Comparison of ENCODE assay signal across 8 mouse cellular contexts in the genomic region with DNA sequence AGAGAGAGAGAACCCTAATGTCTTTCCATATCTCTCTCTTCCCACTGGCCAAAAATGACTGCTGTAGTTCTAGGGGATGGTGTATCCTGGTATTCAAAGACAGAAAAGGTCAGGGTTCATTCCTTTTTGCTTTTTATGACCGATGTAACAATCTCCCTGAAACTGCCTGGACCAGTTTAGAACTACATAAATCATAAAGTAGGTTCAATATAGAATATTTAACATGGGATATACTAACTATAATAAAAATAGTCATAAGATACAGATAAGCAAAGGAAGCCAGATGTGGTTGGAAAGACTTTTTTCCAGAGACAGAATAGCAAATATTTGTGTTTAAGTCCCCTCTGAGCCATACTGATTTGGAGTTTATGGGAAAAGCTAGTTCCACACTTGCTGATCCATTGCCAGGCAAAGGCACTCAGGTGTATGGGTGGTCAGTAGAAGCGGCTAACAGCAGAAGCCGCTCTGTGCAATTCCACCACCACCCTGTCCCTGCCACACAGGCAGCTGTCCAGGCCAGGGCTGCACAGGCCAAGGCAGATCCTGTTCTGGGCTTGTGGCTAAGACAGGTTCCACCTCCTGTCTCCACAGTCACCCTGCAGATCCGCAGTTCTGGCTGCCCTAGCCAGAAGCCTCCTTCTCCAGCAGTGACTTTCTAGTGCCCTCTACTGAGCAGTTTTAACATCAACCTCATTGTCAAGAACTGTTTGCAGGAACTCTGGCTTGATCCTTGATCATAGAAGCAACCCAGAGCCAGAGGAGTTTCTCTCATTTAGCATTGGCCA. TPM values are rescaled to one million over a fixed set of nuclear protein-coding genes. Genes with fewer than 3 reads are reported as not detected.
DNase-seq lines count a peak whose midpoint lies in the region; ATAC-seq and TF ChIP-seq lines count a peak whose summit lies in the region.

No protein-coding gene starts in this region.

- WGBS in thymus, adult 2 months, result 54% methylated on average over 4 of the region's 4 CpGs
- 56% methylated on average over 4 of the region's 4 CpGs for WGBS in midbrain, postnatal 0 days

- intact Hi-C loops in left cerebral cortex, postnatal 36 days (cut with DNase I), result loop anchor here (5.0 kb wide), 2 partner anchors 851 to 866 kb away; no protein-coding TSS in a partner anchor

- no peaks in the 10 kb centered on the region for H3K36me3 ChIP-seq in thymus, adult 2 months (ENCODE audit: control insufficient read depth, insufficient read depth, low read length)
- no peaks in the 10 kb centered on the region for H3K36me3 ChIP-seq in midbrain, postnatal 0 days (ENCODE audit: insufficient read depth, low read length)

- TF ChIP-seq CTCF in thymus, adult 2 months (IDR thresholded peaks at IDR 0.05; ENCODE audit: borderline replicate concordance, control insufficient read depth, extremely low read depth, insufficient read depth, low read length, poor library complexity), result no peak
- peak; percentile 92 for TF ChIP-seq CTCF in midbrain, postnatal 0 days (IDR thresholded peaks at IDR 0.05)

- no peak overlapping the region for H3K4me2 ChIP-seq in midbrain, postnatal 0 days (ENCODE audit: low read depth, low read length, poor library complexity, severe bottlenecking)

- no peak for TF ChIP-seq POLR2A in thymus, adult 2 months (IDR thresholded peaks at IDR 0.05; ENCODE audit: control insufficient read depth, extremely low read depth, insufficient read depth, low read length, poor library complexity)

- no peak overlapping the region for H3K4me3 ChIP-seq in thymus, adult 2 months (ENCODE audit: control insufficient read depth, insufficient read depth, low read length)
- H3K4me3 ChIP-seq in midbrain, postnatal 0 days (ENCODE audit: low read depth, low read length), result no peak overlapping the region

- peak; percentile 6 for DNase-seq in thymus, postnatal 4 days
- DNase-seq in thymus, adult 2 months, result no peak
- DNase-seq in embryo, embryonic 11.5 days (ENCODE audit: low read depth, low spot score), result peak; percentile 60
- DNase-seq in heart, adult 18-20 months, result peak; percentile 25 to 41
- DNase-seq in kidney, adult 11 months, result peak; percentile 6
- peak; percentile 26 to 29 for DNase-seq in left cerebral cortex, postnatal 36 days (ENCODE audit: low spot score in 2 of 2)
- DNase-seq in midbrain, postnatal 0 days (ENCODE audit: low spot score), result peak; percentile 90
- peak; percentile 49 for DNase-seq in telencephalon, adult 2 months (ENCODE audit: low read depth, low spot score)

- no peaks in the 10 kb centered on the region for H3K27me3 ChIP-seq in thymus, adult 2 months (ENCODE audit: control insufficient read depth, insufficient read depth, low read length)
- H3K27me3 ChIP-seq in midbrain, postnatal 0 days (ENCODE audit: insufficient read depth, low read length), result no peaks in the 10 kb centered on the region

- ATAC-seq in midbrain, postnatal 0 days (ENCODE audit: low FRiP score), result peak; percentile 71

- no peak overlapping the region for H3K27ac ChIP-seq in thymus, adult 2 months (ENCODE audit: control insufficient read depth, insufficient read depth, low read length)
- no peak overlapping the region for H3K27ac ChIP-seq in midbrain, postnatal 0 days (ENCODE audit: low read depth, low read length)

- H3K9ac ChIP-seq in midbrain, postnatal 0 days (replicated peaks; ENCODE audit: low read length, poor library complexity, severe bottlenecking), result no peak overlapping the region

- H3K4me1 ChIP-seq in thymus, adult 2 months (replicated peaks; ENCODE audit: control insufficient read depth, insufficient read depth, low read length), result no peaks in the 10 kb centered on the region
- no peaks in the 10 kb centered on the region for H3K4me1 ChIP-seq in midbrain, postnatal 0 days (ENCODE audit: insufficient read depth, low read length)

- H3K9me3 ChIP-seq in midbrain, postnatal 0 days (ENCODE audit: low read length), result no peaks in the 10 kb centered on the region

RNA-seq across cellular contexts. Expression of a gene that starts 47.5 kb away (rescaled TPM):
- 5.5 TPM in 2 replicates for polyA plus RNA-seq in thymus, adult 2 months (2012; rRNA removed)
- total RNA-seq in heart, adult 18-20 months (2021), result 10 to 100 TPM; 22.8 to 25.3 TPM
- total RNA-seq in left cerebral cortex, postnatal 36 days (2021), result 10 to 100 TPM; 23.3 to 25.4 TPM
- total RNA-seq in midbrain, postnatal 0 days (2014; rRNA removed), result 14.2 and 19.5 TPM in 2 replicates
- 16.0 and 18.1 TPM in 2 replicates for polyA plus RNA-seq in midbrain, postnatal 0 days (2015; fragmentation: Nextera tagmentation; extraction: Ambion mirVana)
